Mouse (Mus musculus): ENCODE data around the gene Tmem240.

DNA sequence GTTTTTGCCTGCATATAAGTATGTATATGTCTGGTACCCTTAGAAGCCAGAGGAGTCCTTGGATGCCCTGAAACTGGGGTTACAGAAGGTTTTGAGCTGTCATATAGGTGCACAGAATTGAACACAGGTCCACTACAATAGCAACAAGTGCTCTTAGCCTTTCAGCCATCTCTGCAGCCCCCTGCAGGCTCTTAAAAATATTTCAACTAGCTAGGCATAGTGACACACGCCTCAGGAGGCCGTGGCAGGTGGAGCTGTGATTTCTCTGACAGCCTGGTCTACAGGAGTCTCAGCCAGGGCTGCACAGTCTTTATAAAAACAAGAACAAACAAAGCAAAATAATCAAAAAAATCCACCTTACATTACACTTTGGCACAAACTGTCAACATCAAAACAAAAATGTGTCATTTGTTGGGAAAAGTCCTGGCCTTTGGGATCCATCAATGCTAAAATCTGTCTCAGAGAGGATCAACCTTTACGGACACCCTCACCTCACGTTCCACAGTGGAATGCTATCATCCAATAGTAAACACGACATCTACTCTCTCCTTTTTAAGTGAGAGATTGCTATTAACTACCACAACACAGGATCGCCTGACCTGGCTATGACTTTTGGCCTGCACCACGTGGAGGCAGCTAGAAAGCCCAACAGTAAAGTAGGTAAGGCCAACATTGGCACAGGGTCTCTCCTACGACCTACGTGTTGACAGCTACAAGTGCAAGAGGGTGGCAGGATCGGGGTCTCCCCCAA lies 25.4 kb downstream of the Tmem240 start:
- TF ChIP-seq CTCF (IDR thresholded peaks at IDR 0.05; ENCODE audit: borderline replicate concordance, insufficient read depth, low read depth, low read length): peak; percentile 37; the same call in 1 of the 2 replicates
- TF ChIP-seq POLR2A (IDR thresholded peaks at IDR 0.05; ENCODE audit: borderline replicate concordance, insufficient read depth, low read length): no peak
